Mouse (Mus musculus) kidney, adult 2 months (tissue): ENCODE data around the gene Lats2. TPM values are rescaled to one million over a fixed set of nuclear protein-coding genes. Genes with fewer than 3 reads are reported as not detected.
"Not testable (repeated sequence)": the region's sequence is repeated elsewhere in the genome, so short reads cannot be mapped to it uniquely, and the experiment has no call there.

ENCODE experiments used
- DNase-seq: peaks from one replicate; pipeline ENCODE4 v3.0.0; 2021
- H3K27ac ChIP-seq: fragments of 200-500 bp; 2 replicates; pipeline ENCODE4 v1.5.1; 2012; ENCODE audit warnings: low read depth, low read length, control low read depth, inconsistent platforms; ENCODE audit not compliant: insufficient read depth
- H3K27me3 ChIP-seq: fragments of 200-500 bp; replicated peaks from 2 replicates; pipeline ENCODE4 v1.6.1; 2012; ENCODE audit warnings: mild to moderate bottlenecking, moderate library complexity, low read length, inconsistent platforms; ENCODE audit not compliant: control insufficient read depth, insufficient read depth
- H3K36me3 ChIP-seq: fragments of 200-500 bp; 2 replicates; pipeline ENCODE4 v1.6.1; 2012; ENCODE audit warnings: mild to moderate bottlenecking, moderate library complexity, low read length, inconsistent platforms; ENCODE audit not compliant: control insufficient read depth, insufficient read depth
- H3K4me1 ChIP-seq: fragments of 200-500 bp; 2 replicates; pipeline ENCODE4 v1.6.1; 2011; ENCODE audit warnings: low read length; ENCODE audit not compliant: control insufficient read depth, insufficient read depth
- H3K4me3 ChIP-seq: fragments of 200-500 bp; 2 replicates; pipeline ENCODE4 v1.5.1; 2011; ENCODE audit warnings: mild to moderate bottlenecking, low read depth, low read length, control low read depth; ENCODE audit not compliant: insufficient read depth
- CTCF ChIP-seq: fragments of 200-500 bp; conservative IDR thresholded peaks from 2 replicates; pipeline ENCODE4 v1.5.1; 2011; ENCODE audit warnings: low read depth, mild to moderate bottlenecking, control low read depth, low read length, moderate library complexity, mixed read lengths; ENCODE audit not compliant: insufficient read depth, insufficient read length
- POLR2A ChIP-seq: fragments of 200-500 bp; IDR thresholded peaks from one replicate; pipeline ENCODE4 v1.6.1; 2011; ENCODE audit warnings: low read depth, low read length, control low read depth
- WGBS: fragments of 180-500 bp; shearing (Covaris S2); methylation state at CpG from one replicate; pipeline ENCODE4 v1.1.7; 2018; 5-methylcytosine and 5-hydroxymethylcytosine counted together
- polyA plus RNA-seq: library from polyadenylated mRNA; depleted of rRNA; stranded (reverse); fragments of >200 nt; gene quantifications from 2 replicates; pipeline ENCODE4 v1.2.3, GENCODE M21; 2012

Lats2 gene
- polyA plus RNA-seq, 1 experiment: 31.1 TPM

GRCm38 (mm10) chr14:57694246-57694645, 63.9 kb downstream of the Lats2 start:
- Histone ChIP-seq H3K27ac (no peak overlapping the region), H3K36me3 (peaks cover 4% of the 10 kb centered on the region), H3K4me3 (no peak overlapping the region), H3K4me1 (no peaks in the 10 kb centered on the region), H3K27me3 (no peaks in the 10 kb centered on the region)
- DNase-seq: no peak
- no peak for TF ChIP-seq POLR2A
- no peak for TF ChIP-seq CTCF
- 89% methylated on average over 16 of the region's 16 CpGs for WGBS

- H3K4me1 ChIP-seq: no peaks in the 10 kb centered on the region
- TF ChIP-seq CTCF (no peak), POLR2A (no peak)
- no peak overlapping the region for H3K4me3 ChIP-seq
- DNase-seq: no peak
- H3K36me3 ChIP-seq: peaks cover 4% of the 10 kb centered on the region
- H3K27me3 ChIP-seq: no peaks in the 10 kb centered on the region
- 91% methylated on average over 17 of the region's 17 CpGs for WGBS
- H3K27ac ChIP-seq: no peak overlapping the region
These were observed 65.6 kb downstream of the Lats2 start for GRCm38 (mm10) chr14:57692517-57693130.

- no peak for DNase-seq
- Histone ChIP-seq H3K4me3 (no peak overlapping the region), H3K27me3 (no peaks in the 10 kb centered on the region), H3K27ac (no peak overlapping the region), H3K36me3 (peaks cover 4% of the 10 kb centered on the region), H3K4me1 (no peaks in the 10 kb centered on the region)
- no peak for TF ChIP-seq POLR2A
- TF ChIP-seq CTCF: no peak
- whole genome bisulfite sequencing: 95% methylated on average over 24 of the region's 24 CpGs
These were observed 66.9 kb downstream of the Lats2 start for GRCm38 (mm10) chr14:57691316-57691715.

- Histone ChIP-seq H3K27ac (no peak overlapping the region), H3K27me3 (no peaks in the 10 kb centered on the region), H3K36me3 (peaks cover 4% of the 10 kb centered on the region; the same call in 1 of the 2 replicates), H3K4me1 (no peaks in the 10 kb centered on the region), H3K4me3 (no peak overlapping the region)
- TF ChIP-seq CTCF: no peak
- no peak for TF ChIP-seq POLR2A
- WGBS: 95% methylated on average over 8 of the region's 8 CpGs
- no peak for DNase-seq
These were observed 67.5 kb downstream of the Lats2 start for GRCm38 (mm10) chr14:57690681-57691080.

DNA sequence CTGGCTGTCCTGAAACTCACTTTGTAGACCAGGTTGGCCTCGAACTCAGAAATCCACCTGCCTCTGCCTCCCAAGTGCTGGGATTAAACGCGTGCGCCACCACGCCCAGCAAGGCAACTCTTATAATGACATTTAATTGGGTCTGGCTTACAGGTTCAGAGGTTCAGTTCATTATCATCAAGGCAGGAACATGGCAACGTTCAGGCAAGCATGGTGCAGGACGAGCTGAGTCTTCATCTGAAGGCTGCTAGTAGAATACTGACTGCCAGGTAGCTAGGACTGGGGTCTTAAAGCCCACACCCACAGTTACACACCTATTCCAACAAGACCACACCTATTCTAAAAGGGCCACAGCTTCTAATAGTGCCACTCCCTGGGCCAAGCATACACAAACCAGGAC, 70.1 kb downstream of the Lats2 start:
- WGBS: 96% methylated on average over 7 of the region's 7 CpGs
- not testable (repeated sequence) for H3K4me1 ChIP-seq, H3K27ac ChIP-seq, H3K4me3 ChIP-seq, H3K36me3 ChIP-seq, H3K27me3 ChIP-seq, DNase-seq

DNA sequence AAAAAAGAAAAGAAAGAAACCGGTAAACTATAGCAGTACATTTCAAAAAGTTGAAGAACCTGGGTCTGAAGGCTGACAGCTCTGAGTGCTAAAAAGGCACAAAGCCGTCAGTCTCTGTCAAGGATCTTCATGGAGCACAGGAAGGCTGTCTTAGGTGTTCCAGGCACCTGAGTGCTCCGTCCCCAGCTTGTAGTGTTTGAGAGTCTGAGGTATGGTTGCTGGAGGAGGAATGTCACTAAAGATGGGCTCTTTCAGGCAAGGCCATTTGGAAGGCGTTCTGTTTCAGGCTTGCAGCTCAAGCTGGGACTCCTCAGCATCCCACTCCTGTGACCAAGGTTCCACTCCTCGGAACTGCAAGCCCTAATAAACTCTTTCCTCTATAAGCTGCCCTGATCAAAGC, 70.7 kb downstream of the Lats2 start:
- no peaks in the 10 kb centered on the region for H3K4me1 ChIP-seq
- H3K36me3 ChIP-seq: peaks cover 3% of the 10 kb centered on the region; the same call in 1 of the 2 replicates
- no peak for TF ChIP-seq POLR2A
- TF ChIP-seq CTCF: no peak
- no peak overlapping the region for H3K4me3 ChIP-seq
- H3K27ac ChIP-seq: no peak overlapping the region
- DNase-seq: no peak
- H3K27me3 ChIP-seq: no peaks in the 10 kb centered on the region
- 87% methylated on average over 5 of the region's 5 CpGs for WGBS

- peaks cover 3% of the 10 kb centered on the region; the same call in 1 of the 2 replicates for H3K36me3 ChIP-seq
- no peak overlapping the region for H3K27ac ChIP-seq
- DNase-seq: no peak
- TF ChIP-seq CTCF (no peak), POLR2A (no peak)
- H3K4me3 ChIP-seq: no peak overlapping the region
- no peaks in the 10 kb centered on the region for H3K4me1 ChIP-seq
- whole genome bisulfite sequencing: 85% methylated on average over 6 of the region's 6 CpGs
- H3K27me3 ChIP-seq: no peaks in the 10 kb centered on the region
These were observed 71.5 kb downstream of the Lats2 start for GRCm38 (mm10) chr14:57686647-57687046.
